Mouse (Mus musculus): ENCODE data around the gene Gse1. TPM values are rescaled to one million over a fixed set of nuclear protein-coding genes. Genes with fewer than 3 reads are reported as not detected.

Gene Gse1
- polyA plus RNA-seq, 1 experiment from 2014 or later, result 24.0 TPM

DNA sequence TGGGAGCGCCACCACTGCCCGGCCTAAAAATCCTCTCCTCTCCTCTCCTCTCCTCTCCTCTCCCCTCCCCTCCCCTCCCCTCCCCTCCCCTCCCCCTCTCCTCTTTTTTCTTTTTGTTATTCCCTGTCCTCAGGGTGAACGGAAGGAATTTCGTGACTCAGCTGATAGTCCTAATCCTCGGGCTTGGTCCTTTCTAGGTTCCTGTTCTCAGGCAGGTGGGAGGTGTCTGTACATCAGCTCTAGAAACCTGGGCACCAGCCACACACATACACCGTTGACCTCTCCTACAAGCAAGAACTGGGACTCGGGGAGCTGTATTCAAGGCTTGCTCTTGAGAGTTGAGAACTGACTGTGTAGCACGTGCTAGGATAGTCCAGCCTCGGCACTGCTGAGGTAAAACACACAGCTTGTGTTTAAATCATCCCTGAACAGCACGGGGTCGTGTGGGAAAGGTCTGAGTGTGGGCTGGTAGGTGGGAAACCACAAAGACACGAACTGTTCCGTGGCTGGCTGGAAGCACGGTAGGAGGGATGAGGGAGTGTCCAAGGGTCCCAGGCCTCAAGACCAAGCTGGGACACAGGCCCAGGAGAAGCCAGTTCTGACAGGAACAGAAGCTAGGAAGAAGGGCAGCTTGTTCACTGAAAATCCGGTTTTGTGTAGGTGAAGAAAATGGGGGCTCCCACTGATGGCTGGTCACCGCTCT, 302.8 kb downstream of the Gse1 start:
- peak overlapping the region; percentile 100 for H3K27ac ChIP-seq
- WGBS, result 46% methylated on average over 16 of the region's 16 CpGs
- H3K27me3 ChIP-seq, result no peaks in the 10 kb centered on the region
- H3K9me3 ChIP-seq (replicated peaks), result no peaks in the 10 kb centered on the region
- no peak overlapping the region for H3K4me3 ChIP-seq
- peak overlapping the region; percentile 48 for H3K9ac ChIP-seq
- H3K4me1 ChIP-seq, result peaks cover 85% of the 10 kb centered on the region
- peak overlapping the region; percentile 91; the same call in 1 of the 2 replicates for H3K4me2 ChIP-seq
- ATAC-seq, result no peak
- no peaks in the 10 kb centered on the region for H3K36me3 ChIP-seq (ENCODE audit: poor library complexity, severe bottlenecking)

DNA sequence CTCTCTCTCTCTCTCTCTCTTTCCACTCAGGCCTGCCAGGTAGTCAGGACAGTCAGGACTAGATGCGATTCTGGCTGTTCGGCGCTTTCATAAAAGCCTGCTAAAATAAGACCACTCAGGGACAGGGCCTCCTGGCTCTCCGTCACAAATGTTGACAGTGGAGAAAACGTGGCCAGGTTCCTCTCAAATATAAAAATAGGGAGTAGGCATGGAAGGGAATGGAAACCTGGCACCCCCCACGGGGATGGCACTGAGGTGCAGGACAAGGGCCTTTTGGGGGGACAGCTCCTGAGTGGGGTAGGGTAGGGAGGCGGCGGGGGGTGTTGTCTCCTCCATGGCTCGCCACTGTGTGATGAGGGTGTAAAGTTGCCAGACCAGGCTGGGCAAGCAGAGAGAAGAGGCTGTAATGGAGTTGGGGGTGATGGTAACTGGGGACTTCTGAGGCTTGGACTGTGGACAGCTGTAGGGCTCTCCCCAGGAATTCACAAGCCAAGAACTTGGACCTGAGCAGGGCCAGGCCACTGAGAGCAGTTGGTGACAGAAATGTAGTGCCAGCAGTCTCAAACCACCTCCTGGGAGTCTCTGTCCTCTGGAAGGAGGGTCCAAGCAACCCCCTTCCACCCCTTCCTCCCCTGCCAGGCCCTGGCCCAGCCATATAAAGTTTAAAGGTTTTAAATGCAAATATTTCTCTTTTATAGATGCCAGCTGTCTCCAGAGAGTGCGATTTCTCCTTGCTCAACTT, 303.7 kb downstream of the Gse1 start:
- peak overlapping the region; percentile 100 for H3K27ac ChIP-seq
- no peaks in the 10 kb centered on the region for H3K27me3 ChIP-seq
- no peak overlapping the region for H3K4me3 ChIP-seq
- H3K9me3 ChIP-seq (replicated peaks), result no peaks in the 10 kb centered on the region
- no peak; the same call in 1 of the 2 replicates for ATAC-seq
- H3K36me3 ChIP-seq (ENCODE audit: poor library complexity, severe bottlenecking), result no peaks in the 10 kb centered on the region
- H3K4me1 ChIP-seq, result peaks cover 85% of the 10 kb centered on the region
- H3K9ac ChIP-seq, result peak overlapping the region; percentile 52
- peak overlapping the region; percentile 91 for H3K4me2 ChIP-seq
- WGBS, result 41% methylated on average over 10 of the region's 10 CpGs

DNA sequence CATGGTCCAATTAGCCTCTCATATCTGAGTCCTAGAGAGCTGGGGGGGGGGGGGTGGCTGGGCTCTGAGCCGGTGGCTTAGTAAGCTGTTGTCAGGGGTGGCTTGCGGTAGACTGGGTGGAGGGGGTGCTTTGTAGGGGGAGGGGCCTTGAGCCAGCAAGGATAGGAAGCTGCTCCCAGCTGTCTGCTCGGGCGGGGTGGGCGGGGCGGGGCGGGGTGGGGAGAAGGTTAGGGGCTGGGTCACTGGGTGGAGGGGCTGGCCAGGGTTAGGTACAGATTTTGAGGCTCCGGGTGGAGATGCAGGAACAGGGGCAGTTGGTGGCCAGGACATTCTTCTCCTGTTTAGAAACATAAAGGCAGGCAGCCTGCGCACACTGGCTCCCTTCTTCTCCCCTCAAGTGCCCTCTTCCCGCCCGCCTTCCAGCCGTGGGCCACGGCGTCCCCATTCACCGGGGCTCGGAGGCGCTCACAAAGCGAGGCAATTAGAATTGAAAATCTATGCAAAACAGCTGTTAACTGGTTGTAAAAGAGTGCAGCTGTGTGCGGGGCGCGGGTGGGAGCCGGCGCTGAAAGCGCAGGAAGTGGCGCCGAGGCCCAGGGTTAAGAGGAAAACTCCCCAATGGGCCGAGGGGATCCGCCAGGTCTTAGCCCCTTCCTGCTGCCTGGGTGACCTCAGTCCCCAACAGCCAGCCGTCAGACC, 304.4 kb downstream of the Gse1 start:
- Histone ChIP-seq H3K4me3 (peak overlapping the region; percentile 9), H3K4me2 (peak overlapping the region; percentile 91), H3K9me3 (replicated peaks) (no peaks in the 10 kb centered on the region), H3K36me3 (ENCODE audit: poor library complexity, severe bottlenecking) (no peaks in the 10 kb centered on the region), H3K4me1 (peaks cover 82% of the 10 kb centered on the region), H3K27ac (peak overlapping the region; percentile 100), H3K27me3 (no peaks in the 10 kb centered on the region), H3K9ac (peak overlapping the region; percentile 61)
- WGBS, result 1% methylated on average over 27 of the region's 29 CpGs
- peak; percentile 65 for ATAC-seq

DNA sequence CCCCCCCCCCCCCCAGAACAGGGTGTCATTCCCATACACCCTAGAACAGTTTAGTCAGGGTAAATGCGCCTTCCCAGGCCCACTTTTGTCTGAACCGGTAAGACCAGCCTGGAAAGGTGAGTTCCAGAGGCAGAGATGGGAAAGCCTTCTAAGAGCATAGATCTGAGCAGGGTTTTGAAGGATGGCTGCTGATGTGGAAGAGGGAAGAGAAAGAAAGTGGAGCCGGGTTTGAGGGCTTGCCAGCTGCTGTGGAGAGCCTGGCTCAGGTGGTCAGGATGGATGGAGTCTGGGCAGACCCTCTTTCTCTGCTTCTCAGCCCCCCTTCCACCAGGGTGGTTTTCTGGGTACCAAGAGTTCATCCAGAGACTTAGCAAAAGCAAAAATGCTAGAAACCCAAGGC, 305.1 kb downstream of the Gse1 start:
- H3K27me3 ChIP-seq, result no peaks in the 10 kb centered on the region
- H3K4me1 ChIP-seq, result peaks cover 80% of the 10 kb centered on the region
- H3K4me3 ChIP-seq, result 0 out of 2 replicates have a peak overlapping the region, but pooled peaks have one; percentile 9
- H3K36me3 ChIP-seq (ENCODE audit: poor library complexity, severe bottlenecking), result no peaks in the 10 kb centered on the region
- H3K27ac ChIP-seq, result peak overlapping the region; percentile 100
- H3K9me3 ChIP-seq (replicated peaks), result no peaks in the 10 kb centered on the region
- ATAC-seq, result no peak
- 16% methylated on average over 3 of the region's 3 CpGs for WGBS
- H3K9ac ChIP-seq, result peak overlapping the region; percentile 61
- peak overlapping the region; percentile 91 for H3K4me2 ChIP-seq

DNA sequence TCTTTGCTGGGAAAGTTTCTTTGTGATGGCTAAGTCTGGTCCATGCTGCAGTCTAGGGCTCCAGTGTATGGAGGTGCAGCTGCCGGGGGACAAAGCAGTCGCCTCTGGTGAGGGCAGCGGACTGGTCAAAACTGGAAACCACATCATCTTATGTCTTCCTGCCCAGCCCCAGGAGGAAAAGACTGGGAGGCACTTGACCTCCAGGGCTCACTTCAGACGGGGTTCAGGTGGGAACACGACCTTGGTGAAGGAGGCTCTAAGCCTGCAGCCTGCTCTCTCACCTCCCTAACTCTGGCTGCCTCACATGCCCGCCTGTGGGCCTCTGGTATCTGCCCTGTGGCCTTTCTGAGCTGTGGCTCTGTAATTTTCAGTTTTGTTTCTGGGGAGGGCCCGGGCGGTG, 305.8 kb downstream of the Gse1 start:
- H3K9ac ChIP-seq, result peak overlapping the region; percentile 61
- H3K27me3 ChIP-seq, result no peaks in the 10 kb centered on the region
- H3K27ac ChIP-seq, result peak overlapping the region; percentile 100
- peak overlapping the region; percentile 91 for H3K4me2 ChIP-seq
- H3K4me1 ChIP-seq, result peaks cover 80% of the 10 kb centered on the region
- H3K4me3 ChIP-seq, result no peak overlapping the region
- no peaks in the 10 kb centered on the region for H3K36me3 ChIP-seq (ENCODE audit: poor library complexity, severe bottlenecking)
- ATAC-seq, result no peak
- H3K9me3 ChIP-seq (replicated peaks), result no peaks in the 10 kb centered on the region
- 30% methylated on average over 8 of the region's 8 CpGs for WGBS

DNA sequence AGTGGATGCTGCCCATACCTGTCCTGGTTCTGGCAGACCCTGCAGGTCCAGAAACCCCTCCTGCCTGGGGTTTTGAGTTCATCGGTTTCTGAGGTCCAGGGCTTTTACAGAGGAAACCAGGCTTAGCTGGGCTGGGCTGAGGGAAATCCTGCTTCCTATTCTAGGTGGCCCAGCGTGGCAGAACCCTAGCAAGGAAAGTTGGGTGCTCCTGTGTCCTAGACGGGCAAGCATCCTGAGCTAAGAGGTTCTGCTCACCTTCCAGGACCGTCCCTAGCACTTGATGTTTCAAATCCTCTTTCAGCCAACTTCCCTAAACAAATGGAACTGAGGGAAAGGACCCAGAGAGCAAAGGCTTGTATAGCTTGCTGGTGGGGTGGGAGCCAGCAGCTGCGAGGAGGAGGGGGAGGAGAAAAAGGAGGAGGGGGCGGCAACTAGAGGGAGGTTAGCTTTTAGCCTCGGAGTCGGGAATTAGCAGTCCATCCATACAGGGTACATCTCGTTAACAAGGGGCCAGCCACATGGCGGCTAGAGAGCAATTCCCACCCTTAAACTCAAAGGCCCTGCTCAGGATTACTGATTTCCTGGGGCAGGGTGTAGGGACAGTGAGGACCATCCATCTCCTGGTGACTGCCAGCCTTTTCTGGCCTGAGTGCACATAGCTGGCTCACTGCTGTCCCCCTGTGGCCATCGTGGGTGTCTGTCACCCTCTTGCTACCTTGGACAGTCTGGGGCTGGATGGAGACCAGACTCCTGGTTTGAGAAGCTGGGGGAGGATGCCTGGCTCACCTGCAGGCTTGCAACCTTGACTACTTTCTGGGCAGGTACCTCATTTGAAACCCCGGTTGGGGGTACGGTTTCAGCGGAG, 306.5 kb downstream of the Gse1 start:
- WGBS, result 6% methylated on average over 14 of the region's 14 CpGs
- peak; percentile 50 for ATAC-seq
- H3K4me3 ChIP-seq, result peak overlapping the region; percentile 65; the same call in 1 of the 2 replicates

GRCm38 (mm10) chr8:120535452-120536305, 307.4 kb downstream of the Gse1 start:
- no peak for ATAC-seq
- H3K4me2 ChIP-seq, result peak overlapping the region; percentile 91
- peaks cover 92% of the 10 kb centered on the region for H3K4me1 ChIP-seq
- no peaks in the 10 kb centered on the region for H3K9me3 ChIP-seq (replicated peaks)
- H3K36me3 ChIP-seq (ENCODE audit: poor library complexity, severe bottlenecking), result no peaks in the 10 kb centered on the region
- peak overlapping the region; percentile 100 for H3K27ac ChIP-seq
- peak overlapping the region; percentile 95 for H3K9ac ChIP-seq
- H3K4me3 ChIP-seq, result peak overlapping the region; percentile 65
- under 1% methylated on average over 67 of the region's 79 CpGs for WGBS
- H3K27me3 ChIP-seq, result no peaks in the 10 kb centered on the region

More for the DNA sequence above, 306.5 kb downstream of the Gse1 start:
- Histone ChIP-seq H3K27ac (peak overlapping the region; percentile 100), H3K36me3 (ENCODE audit: poor library complexity, severe bottlenecking) (no peaks in the 10 kb centered on the region), H3K9me3 (replicated peaks) (no peaks in the 10 kb centered on the region), H3K9ac (peak overlapping the region; percentile 61), H3K4me2 (peak overlapping the region; percentile 91), H3K27me3 (no peaks in the 10 kb centered on the region), H3K4me1 (peaks cover 83% of the 10 kb centered on the region)

GRCm38 (mm10) chr8:120536306-120537206, 308.3 kb downstream of the Gse1 start:
- peak overlapping the region; percentile 95 for H3K9ac ChIP-seq
- no peaks in the 10 kb centered on the region for H3K9me3 ChIP-seq (replicated peaks)
- under 1% methylated on average over 60 of the region's 61 CpGs for WGBS
- peak overlapping the region; percentile 100 for H3K27ac ChIP-seq
- H3K4me1 ChIP-seq, result peaks cover 94% of the 10 kb centered on the region
- H3K27me3 ChIP-seq, result no peaks in the 10 kb centered on the region
- H3K36me3 ChIP-seq (ENCODE audit: poor library complexity, severe bottlenecking), result no peaks in the 10 kb centered on the region
- H3K4me3 ChIP-seq, result peak overlapping the region; percentile 65
- H3K4me2 ChIP-seq, result peak overlapping the region; percentile 91
- peak; percentile 19; the same call in 1 of the 2 replicates for ATAC-seq

GRCm38 (mm10) chr8:120537207-120537817, 309.1 kb downstream of the Gse1 start:
- Histone ChIP-seq H3K9me3 (replicated peaks) (no peaks in the 10 kb centered on the region), H3K4me2 (peak overlapping the region; percentile 91), H3K27ac (peak overlapping the region; percentile 100), H3K27me3 (no peaks in the 10 kb centered on the region), H3K9ac (peak overlapping the region; percentile 95), H3K36me3 (ENCODE audit: poor library complexity, severe bottlenecking) (no peaks in the 10 kb centered on the region), H3K4me1 (peaks cover 93% of the 10 kb centered on the region), H3K4me3 (peak overlapping the region; percentile 65)
- peak; percentile 22; the same call in 1 of the 2 replicates for ATAC-seq
- under 1% methylated on average over 78 of the region's 79 CpGs for WGBS
